Mouse (Mus musculus): ENCODE results near the gene Gm45837.

The Gm45837 gene

GRCm38 (mm10) chr7:101464927-101465326 lies 54.2 kb downstream of the Gm45837 start:
- DNase-seq (ENCODE audit: extremely low read depth, low read depth): no peak

GRCm38 (mm10) chr7:101465392-101465791 lies 54.7 kb downstream of the Gm45837 start:
- no peak for DNase-seq (ENCODE audit: extremely low read depth, low read depth)

- DNase-seq (ENCODE audit: extremely low read depth, low read depth): no peak
Measured at GRCm38 (mm10) chr7:101465850-101466580, 55.3 kb downstream of the Gm45837 start.

- DNase-seq (ENCODE audit: extremely low read depth, low read depth): no peak
Measured at GRCm38 (mm10) chr7:101466581-101467081, 55.9 kb downstream of the Gm45837 start.

GRCm38 (mm10) chr7:101471423-101471822 lies 60.7 kb downstream of the Gm45837 start:
- no peak for DNase-seq (ENCODE audit: extremely low read depth, low read depth)

GRCm38 (mm10) chr7:101471968-101472480 lies 61.3 kb downstream of the Gm45837 start:
- DNase-seq (ENCODE audit: extremely low read depth, low read depth): no peak

GRCm38 (mm10) chr7:101472598-101473558 lies 62.2 kb downstream of the Gm45837 start:
- DNase-seq (ENCODE audit: extremely low read depth, low read depth): no peak

- DNase-seq (ENCODE audit: extremely low read depth, low read depth): no peak
Measured at GRCm38 (mm10) chr7:101474399-101474811, 63.7 kb downstream of the Gm45837 start.

- no peak for DNase-seq (ENCODE audit: extremely low read depth, low read depth)
Measured at GRCm38 (mm10) chr7:101476028-101476427, 65.3 kb downstream of the Gm45837 start.

- DNase-seq (ENCODE audit: extremely low read depth, low read depth): no peak
Measured at GRCm38 (mm10) chr7:101476493-101476892, 65.8 kb downstream of the Gm45837 start.

GRCm38 (mm10) chr7:101477200-101477599 lies 66.5 kb downstream of the Gm45837 start:
- DNase-seq (ENCODE audit: extremely low read depth, low read depth): no peak

GRCm38 (mm10) chr7:101478099-101478498 lies 67.4 kb downstream of the Gm45837 start:
- DNase-seq (ENCODE audit: extremely low read depth, low read depth): no peak

- no peak for DNase-seq (ENCODE audit: extremely low read depth, low read depth)
Measured at GRCm38 (mm10) chr7:101479841-101480240, 69.2 kb downstream of the Gm45837 start.

- DNase-seq (ENCODE audit: extremely low read depth, low read depth): no peak
Measured at GRCm38 (mm10) chr7:101480671-101481070, 70.0 kb downstream of the Gm45837 start.

- no peak for DNase-seq (ENCODE audit: extremely low read depth, low read depth)
Measured at GRCm38 (mm10) chr7:101481872-101482498, 71.3 kb downstream of the Gm45837 start.

- no peak for DNase-seq (ENCODE audit: extremely low read depth, low read depth)
Measured at GRCm38 (mm10) chr7:101482499-101483081, 71.9 kb downstream of the Gm45837 start.

GRCm38 (mm10) chr7:101483498-101484115 lies 72.9 kb downstream of the Gm45837 start:
- no peak for DNase-seq (ENCODE audit: extremely low read depth, low read depth)

- no peak for DNase-seq (ENCODE audit: extremely low read depth, low read depth)
Measured at GRCm38 (mm10) chr7:101487102-101487501, 76.4 kb downstream of the Gm45837 start.

GRCm38 (mm10) chr7:101490952-101491351 lies 80.3 kb downstream of the Gm45837 start:
- no peak for DNase-seq (ENCODE audit: extremely low read depth, low read depth)

GRCm38 (mm10) chr7:101498385-101498784 lies 87.7 kb downstream of the Gm45837 start:
- no peak for DNase-seq (ENCODE audit: extremely low read depth, low read depth)
